Mouse (Mus musculus) lung, postnatal 25 days (tissue): Measurements from ENCODE around the gene Ccdc188.

Experiments
- DNase-seq: peaks from one replicate; pipeline ENCODE4 v3.0.0; 2022; ENCODE audit warnings: low spot score

The Ccdc188 gene

GRCm38 (mm10) chr16:18202061-18202460, 15.6 kb upstream of the Ccdc188 start:
- no peak for DNase-seq

GRCm38 (mm10) chr16:18203430-18204091, 14.1 kb upstream of the Ccdc188 start:
- no peak for DNase-seq

- peak; percentile 52 for DNase-seq
Measured at GRCm38 (mm10) chr16:18210701-18211416, 6.8 kb upstream of the Ccdc188 start.

- peak; percentile 68 for DNase-seq
Measured at GRCm38 (mm10) chr16:18211417-18212171, 6.1 kb upstream of the Ccdc188 start.

- no peak for DNase-seq
Measured at GRCm38 (mm10) chr16:18213689-18214088, 4.0 kb upstream of the Ccdc188 start.

DNA sequence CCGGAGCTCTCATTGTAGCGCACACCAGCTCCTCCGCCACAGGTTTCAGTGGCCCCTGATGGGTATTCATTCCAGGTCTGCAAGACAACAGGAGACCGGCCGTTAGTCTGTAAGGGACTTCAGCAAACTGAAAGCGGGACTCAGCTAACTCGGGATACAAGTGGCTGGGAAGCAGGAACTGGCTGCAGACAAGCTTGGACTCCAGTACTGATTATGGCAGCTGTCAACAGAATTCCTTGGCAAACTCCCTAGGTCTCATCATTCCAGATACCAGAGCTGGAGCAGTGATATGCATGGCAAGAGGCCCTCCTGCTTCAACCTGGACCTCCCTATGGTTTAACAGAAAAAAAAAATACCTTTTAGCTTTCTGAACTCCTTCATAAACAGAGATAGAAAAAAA, 2.8 kb upstream of the Ccdc188 start:
- DNase-seq, result no peak

DNA sequence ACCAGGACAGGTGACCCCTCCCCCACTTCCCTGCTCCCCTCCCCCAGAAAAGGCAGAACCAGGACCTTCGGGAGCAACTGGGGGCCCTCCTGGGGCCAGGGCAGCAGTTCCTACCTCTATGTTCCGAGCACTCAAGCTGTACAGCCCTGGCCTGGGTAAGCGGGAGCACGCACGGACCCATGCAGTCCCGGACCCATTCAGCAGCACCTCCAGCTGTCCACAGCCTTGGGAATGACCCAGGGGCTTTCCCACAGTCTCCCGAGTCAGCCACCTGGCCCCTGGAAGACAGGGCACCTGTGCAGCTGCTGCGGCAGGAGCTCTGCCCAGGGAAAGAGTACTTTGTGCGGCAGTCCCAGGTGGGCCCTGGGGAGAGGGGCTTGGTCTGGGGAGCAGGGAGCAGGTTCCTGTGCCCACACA, 909 bp downstream of the Ccdc188 start:
- DNase-seq, result no peak

GRCm38 (mm10) chr16:18220001-18220400, 2.3 kb downstream of the Ccdc188 start:
- no peak for DNase-seq

GRCm38 (mm10) chr16:18220856-18221542, 3.3 kb downstream of the Ccdc188 start:
- DNase-seq, result no peak

DNA sequence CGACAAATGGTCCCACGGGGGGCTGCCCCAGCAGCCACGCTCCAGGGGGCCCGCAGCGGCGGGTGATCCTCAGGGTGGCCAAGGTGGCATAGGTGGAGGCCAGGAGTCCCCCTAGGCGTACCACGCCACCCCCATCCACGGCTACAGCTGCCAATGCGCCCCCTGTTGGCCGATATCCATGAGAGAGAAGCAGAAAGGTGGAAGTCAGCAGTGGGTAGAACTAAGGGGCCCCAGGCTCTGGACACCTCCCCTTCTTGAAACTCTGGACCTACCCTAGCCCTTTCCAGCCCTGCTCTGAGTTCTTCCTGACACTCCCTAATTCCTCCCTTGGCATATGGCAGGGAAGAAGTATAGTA, 3.8 kb downstream of the Ccdc188 start:
- no peak for DNase-seq

DNA sequence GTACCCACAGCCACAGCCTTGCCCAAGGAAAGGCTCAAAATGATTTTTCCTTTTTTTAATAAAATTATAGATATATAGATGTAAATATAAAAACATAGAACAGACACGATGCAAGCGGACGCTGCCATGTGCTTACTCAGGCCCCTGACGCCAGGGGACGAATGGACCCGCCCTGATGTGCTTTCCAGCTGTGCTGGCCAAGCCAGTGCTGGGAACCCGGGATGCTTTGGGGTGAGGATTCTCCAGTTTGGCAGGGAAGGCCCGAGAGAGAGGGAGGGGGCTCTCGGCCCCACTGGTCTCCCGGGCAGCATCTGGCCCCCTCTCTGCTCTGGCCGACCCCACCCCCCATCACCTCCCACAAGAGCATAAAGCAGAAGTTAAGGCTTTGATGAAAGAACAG, 4.5 kb downstream of the Ccdc188 start:
- DNase-seq, result no peak

DNA sequence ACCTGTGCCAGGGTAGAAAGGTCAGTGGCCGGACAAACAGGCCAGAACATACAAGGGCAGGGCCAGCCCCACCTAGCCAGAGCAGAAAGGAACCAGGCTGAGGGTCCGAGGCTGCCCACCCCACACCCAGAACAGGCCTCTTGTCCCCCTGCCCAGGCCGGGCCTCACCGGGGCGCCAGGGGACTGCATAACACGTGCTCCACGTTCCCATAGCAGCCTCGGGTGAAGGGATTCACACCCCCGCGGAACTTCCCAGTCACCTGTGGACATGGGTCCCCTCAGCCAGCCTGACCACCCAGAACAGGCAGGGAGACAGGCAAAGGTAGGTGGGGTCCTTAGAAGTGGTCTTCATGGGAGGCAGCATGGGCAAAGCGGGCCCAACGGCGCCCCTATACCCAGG, 9.5 kb downstream of the Ccdc188 start:
- no peak for DNase-seq

DNA sequence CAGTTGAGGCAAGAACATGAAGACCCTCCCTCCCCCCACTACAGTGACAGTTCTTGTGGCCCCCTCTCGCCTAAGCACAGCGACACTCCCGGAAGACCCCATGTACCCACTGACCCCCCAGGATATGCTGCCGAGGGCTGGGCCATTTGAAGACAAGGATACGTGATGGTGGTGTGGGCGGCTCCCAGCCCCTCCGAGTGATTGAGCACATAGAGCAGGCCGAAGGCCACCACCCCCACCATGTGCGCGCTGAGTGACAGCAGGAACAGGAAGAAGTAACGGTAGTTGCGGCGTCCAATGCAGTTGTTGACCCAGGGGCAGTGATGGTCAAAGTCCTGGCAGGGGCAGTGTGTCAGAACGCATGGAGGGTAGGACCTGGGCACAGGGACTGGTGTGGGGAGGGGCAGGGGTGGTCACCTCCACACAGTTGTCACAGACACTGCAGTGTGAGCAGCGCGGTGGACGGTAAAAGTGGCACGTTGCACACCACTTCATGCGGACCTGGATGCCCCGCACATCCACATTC, 10.3 kb downstream of the Ccdc188 start:
- DNase-seq, result no peak

GRCm38 (mm10) chr16:18228856-18229255, 11.2 kb downstream of the Ccdc188 start:
- DNase-seq, result no peak

- no peak for DNase-seq
Measured at GRCm38 (mm10) chr16:18229622-18230021, 11.9 kb downstream of the Ccdc188 start.

DNA sequence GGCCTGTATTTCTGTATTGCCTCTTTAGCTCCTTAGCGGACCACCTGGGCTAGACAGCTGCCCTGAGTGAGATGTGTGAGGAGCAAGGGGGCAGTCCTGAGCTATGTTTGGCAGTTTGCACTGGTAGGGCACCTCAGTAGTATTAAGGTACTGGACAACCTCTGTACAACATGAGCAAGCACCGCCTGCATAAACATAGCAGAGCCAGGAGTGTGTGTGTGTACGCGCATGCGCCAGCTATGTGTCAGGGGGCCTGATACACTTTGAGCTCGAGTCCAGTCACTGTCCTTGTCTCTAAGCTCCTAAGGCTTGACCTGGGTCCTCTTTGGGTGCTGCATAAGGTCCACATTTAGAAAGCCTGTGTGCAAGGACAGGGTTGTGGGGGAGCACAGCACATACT, 12.9 kb downstream of the Ccdc188 start:
- DNase-seq, result no peak

GRCm38 (mm10) chr16:18231047-18231446, 13.4 kb downstream of the Ccdc188 start:
- no peak for DNase-seq

- DNase-seq, result no peak
Measured at GRCm38 (mm10) chr16:18231451-18231850, 13.8 kb downstream of the Ccdc188 start.

- DNase-seq, result no peak
Measured at GRCm38 (mm10) chr16:18233451-18233850, 15.8 kb downstream of the Ccdc188 start.

DNA sequence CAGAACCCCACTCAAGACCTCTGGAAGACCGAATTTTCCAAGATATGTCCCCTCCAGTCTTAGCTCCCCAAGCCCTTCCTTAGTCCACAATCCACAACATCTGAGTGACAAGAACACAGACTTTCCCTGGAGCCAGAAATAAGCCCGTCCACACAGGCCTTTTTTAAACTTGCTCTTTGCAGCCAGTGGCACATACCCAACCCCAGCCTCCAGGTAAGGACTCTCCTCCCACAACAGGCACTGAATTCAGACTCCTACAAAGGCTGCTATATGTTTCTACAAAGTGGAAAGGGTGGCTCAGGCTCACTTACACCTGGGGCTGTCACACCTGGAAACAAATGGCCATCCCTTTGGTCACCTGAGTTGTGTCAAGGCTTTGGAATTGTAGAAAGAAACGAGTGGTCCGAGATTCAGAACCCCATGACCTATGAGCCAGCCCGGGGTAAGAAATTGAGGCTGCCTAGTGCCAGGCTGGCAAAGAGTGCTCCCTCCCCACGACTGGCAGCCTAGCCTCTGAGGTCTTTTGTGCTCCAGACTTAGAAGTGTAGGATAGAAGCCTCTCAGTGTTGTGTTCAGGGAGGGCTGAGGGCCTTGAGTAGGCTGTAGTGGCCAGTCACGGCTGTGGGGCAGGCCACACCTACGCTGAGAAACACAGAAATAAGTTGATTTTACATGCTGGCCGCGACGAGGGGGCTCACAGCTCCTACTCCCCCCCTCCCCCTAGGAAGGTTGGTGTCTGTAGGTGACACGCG, 16.4 kb downstream of the Ccdc188 start:
- no peak for DNase-seq

DNA sequence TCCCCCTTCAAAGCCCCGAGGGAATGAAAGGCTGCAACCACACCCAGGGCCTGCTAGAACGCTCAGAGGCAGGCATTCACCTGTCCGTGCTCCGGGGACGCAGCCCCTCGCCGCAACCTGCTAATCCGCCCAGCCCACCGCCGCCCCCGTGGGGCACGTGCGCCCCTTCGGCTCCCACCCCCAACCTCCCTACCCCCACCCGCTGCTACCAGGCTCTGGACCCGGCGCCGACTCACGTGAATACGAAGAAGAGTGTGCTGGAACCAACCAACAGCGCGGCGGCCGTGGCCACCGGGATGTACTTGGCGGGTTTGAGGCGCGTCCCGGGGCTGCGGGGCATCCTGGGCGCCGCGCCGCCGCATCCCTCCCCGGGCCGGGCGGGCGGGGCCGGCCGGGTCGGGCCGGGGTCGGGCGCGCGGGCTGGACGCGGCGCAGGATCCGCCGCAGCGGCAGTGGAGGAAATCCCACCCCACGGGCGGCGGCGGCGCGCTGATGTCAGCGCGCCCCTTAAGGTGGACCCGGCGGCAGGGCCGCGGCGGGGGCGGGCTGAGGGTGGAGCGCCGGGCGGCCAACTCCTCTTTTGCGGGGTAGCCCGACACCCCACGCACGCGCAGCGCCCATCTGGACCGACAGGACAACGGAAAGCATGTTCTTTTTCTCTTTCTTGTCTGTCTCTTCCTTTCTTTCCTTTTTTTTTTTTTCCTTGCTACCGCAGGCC, 17.2 kb downstream of the Ccdc188 start, which contains the start of gene Zdhhc8:
Gene Zdhhc8 (minus strand): TSS at position 466 of the 718 bp plus-strand sequence.
- peak; percentile 80 for DNase-seq
